Mouse (Mus musculus): ENCODE measurements around the gene Gin1. TPM values are rescaled to one million over a fixed set of nuclear protein-coding genes. Genes with fewer than 3 reads are reported as not detected.

Gene Gin1
- polyA plus RNA-seq, 1 experiment = 17.8 TPM

DNA sequence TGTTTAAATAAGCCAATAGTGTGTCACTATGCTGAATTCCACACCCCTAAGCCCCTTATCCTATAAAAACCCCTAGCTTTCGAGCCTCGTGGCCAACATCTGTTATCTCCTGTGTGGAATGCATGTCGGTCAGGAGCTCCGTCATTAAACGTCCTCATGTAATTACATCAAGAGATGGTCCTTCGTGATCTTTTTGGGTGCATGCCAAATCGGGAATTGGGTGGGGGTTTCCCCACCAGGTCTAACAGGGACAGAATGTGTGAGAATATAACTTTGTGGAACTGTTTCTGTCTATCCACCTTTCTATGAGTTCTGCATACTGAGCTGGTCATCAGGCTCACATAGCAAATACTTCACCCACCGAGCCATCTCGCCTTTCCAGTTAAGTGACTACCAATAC, 26.0 kb downstream of the Gin1 start:
- 90% methylated on average over 9 of the region's 9 CpGs for WGBS
- H3K4me1 ChIP-seq (ENCODE audit: control insufficient read depth, insufficient read depth, low read length) = no peaks in the 10 kb centered on the region
- H3K4me3 ChIP-seq (replicated peaks; ENCODE audit: control insufficient read depth, low read depth, low read length) = no peak overlapping the region
- TF ChIP-seq POLR2A (IDR thresholded peaks at IDR 0.05; ENCODE audit: borderline replicate concordance, control insufficient read depth, low read depth, low read length) = no peak
- no peak for TF ChIP-seq CTCF (IDR thresholded peaks at IDR 0.05; ENCODE audit: control insufficient read depth, insufficient read depth, low read length)
- H3K27ac ChIP-seq (ENCODE audit: control insufficient read depth, insufficient read depth, low read depth, low read length, poor library complexity) = no peak overlapping the region

DNA sequence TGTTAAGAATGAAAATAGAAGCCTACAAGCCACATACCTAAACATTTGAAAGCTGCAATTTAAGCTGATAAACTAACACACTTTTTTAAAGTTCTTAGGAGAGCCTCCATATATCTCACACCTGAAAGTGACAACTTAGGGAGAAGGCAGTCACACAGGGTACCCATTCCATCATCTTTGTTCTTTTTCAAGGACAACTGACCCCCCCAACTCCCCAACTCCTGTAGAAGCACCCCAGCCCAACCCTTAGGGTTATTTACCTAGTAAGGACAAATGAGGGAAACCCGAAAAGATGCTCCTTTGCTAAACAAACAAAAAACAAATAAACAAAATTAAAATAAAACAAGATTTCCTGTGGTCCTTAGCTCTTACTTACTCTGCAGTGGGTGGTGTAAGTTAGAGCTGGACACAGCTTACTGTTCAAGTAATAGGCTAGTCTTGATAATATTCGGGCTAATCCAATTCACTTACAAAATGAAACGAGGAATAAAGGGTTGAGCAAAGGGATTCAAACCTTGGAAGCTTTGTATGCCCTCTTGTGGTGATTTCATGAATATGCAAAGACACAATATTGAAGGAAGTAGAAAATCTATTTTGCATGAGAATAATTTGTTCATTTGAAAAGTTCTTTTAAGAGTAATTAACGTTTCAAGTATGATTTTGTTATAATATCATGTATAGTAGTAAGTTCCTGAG, 32.4 kb downstream of the Gin1 start:
- TF ChIP-seq POLR2A (IDR thresholded peaks at IDR 0.05; ENCODE audit: borderline replicate concordance, control insufficient read depth, low read depth, low read length) (no peak), CTCF (IDR thresholded peaks at IDR 0.05; ENCODE audit: control insufficient read depth, insufficient read depth, low read length) (no peak)
- WGBS = 19% methylated on average over 4 of the region's 4 CpGs
- H3K4me1 ChIP-seq (ENCODE audit: control insufficient read depth, insufficient read depth, low read length) = no peaks in the 10 kb centered on the region

DNA sequence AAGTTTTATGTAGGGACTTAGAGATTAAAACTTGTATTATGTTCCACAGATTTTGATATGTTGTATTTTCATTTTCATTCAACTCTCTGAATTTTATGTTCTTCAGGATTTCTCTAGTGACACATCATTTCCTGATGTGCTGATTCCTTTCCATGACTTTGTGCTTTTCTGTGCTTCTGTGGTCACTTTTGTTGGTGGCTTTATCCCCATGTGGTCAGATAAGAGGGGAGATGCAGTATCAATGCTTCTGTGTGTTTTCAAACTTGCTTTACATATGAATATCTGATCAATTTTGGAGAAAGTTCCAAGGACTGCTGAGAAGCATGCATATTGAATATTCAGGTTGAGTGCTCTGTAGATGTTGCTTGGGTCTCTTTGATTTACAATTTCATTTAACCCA, 34.5 kb downstream of the Gin1 start:
- H3K4me3 ChIP-seq (replicated peaks; ENCODE audit: control insufficient read depth, low read depth, low read length) = no peak overlapping the region
- H3K4me1 ChIP-seq (ENCODE audit: control insufficient read depth, insufficient read depth, low read length) = no peaks in the 10 kb centered on the region
- TF ChIP-seq CTCF (IDR thresholded peaks at IDR 0.05; ENCODE audit: control insufficient read depth, insufficient read depth, low read length) = no peak
- no peak for TF ChIP-seq POLR2A (IDR thresholded peaks at IDR 0.05; ENCODE audit: borderline replicate concordance, control insufficient read depth, low read depth, low read length)
- no peak overlapping the region for H3K27ac ChIP-seq (ENCODE audit: control insufficient read depth, insufficient read depth, low read depth, low read length, poor library complexity)

More for the DNA sequence above, 32.4 kb downstream of the Gin1 start:
- H3K27ac ChIP-seq (ENCODE audit: control insufficient read depth, insufficient read depth, low read depth, low read length, poor library complexity) = no peak overlapping the region
- no peak overlapping the region for H3K4me3 ChIP-seq (replicated peaks; ENCODE audit: control insufficient read depth, low read depth, low read length)

DNA sequence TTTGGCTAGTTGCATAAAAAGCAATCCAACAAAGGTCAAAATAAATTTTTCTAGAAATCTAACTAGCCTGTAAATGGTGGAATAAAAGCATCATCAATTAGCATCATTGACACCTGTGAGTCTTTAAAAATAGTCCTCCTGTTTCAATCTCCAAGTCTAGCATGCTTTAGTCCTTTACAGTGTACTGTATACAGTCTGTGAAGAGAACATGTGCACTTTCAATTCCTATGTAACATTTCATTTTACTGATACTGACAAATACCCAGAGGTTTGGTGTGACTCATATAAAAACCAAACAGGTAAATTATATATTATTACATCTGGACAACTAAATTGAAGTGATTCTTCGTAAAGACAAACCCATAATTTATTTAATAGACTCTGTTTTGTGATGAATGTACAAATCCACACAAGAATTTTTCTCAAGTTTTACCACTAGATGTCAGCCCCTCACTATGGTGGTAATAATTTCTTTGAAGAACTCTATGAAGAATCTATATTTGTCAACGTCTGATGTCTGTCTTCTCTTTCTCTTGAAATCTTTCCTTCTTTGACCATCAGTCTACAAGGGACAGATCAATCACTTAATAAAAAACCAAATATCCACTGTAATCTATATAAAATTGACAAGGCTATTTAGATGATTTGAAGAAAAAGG, 39.4 kb downstream of the Gin1 start:
- WGBS = 34% methylated on average over 2 of the region's 2 CpGs
- no peak for TF ChIP-seq CTCF (IDR thresholded peaks at IDR 0.05; ENCODE audit: control insufficient read depth, insufficient read depth, low read length)
- Histone ChIP-seq H3K27ac (ENCODE audit: control insufficient read depth, insufficient read depth, low read depth, low read length, poor library complexity) (no peak overlapping the region), H3K4me1 (ENCODE audit: control insufficient read depth, insufficient read depth, low read length) (no peaks in the 10 kb centered on the region), H3K4me3 (replicated peaks; ENCODE audit: control insufficient read depth, low read depth, low read length) (no peak overlapping the region)

DNA sequence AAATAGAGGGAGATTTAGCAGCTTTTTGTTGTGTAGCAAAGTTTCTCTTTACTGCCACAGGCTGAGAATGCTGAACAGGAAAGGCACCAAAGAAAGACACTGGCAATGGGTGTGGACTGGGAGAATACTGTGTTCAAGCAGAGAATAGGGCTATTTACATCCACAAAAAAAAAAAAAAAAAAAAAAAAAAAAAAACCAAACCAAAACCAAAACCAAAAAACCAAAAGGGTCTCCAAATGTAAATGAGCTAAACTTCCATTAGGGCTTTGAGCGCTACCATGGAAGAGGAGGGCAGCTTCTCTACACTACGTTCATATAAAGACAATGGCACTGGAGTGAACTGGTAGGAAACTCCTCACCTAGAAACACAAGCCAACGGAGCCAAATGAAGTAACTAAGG, 51.3 kb downstream of the Gin1 start:
- TF ChIP-seq POLR2A (IDR thresholded peaks at IDR 0.05; ENCODE audit: borderline replicate concordance, control insufficient read depth, low read depth, low read length) (no peak), CTCF (IDR thresholded peaks at IDR 0.05; ENCODE audit: control insufficient read depth, insufficient read depth, low read length) (no peak)
- no peak overlapping the region for H3K27ac ChIP-seq (ENCODE audit: control insufficient read depth, insufficient read depth, low read depth, low read length, poor library complexity)
- H3K4me3 ChIP-seq (replicated peaks; ENCODE audit: control insufficient read depth, low read depth, low read length) = no peak overlapping the region
- 93% methylated on average over 3 of the region's 3 CpGs for WGBS
- H3K4me1 ChIP-seq (ENCODE audit: control insufficient read depth, insufficient read depth, low read length) = no peaks in the 10 kb centered on the region

DNA sequence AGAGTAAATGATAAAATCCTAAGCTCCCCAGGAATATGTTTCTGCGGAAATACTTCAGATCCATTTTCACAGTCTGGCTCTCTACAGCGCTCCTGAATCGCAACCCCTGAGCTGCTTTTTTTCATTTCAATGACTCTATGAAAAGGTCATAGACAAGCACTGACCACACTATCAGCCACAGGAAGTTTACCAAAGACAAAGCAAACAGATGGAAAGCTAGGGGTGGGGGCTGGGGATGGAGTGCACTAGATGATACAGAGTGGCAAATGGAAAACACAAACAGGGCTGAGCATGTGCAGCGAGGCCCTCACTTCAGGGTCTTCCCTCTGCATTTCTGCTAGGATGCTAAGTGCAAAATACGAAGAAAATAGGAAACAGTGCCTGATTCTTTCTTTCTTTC, 52.2 kb downstream of the Gin1 start:
- no peak for TF ChIP-seq POLR2A (IDR thresholded peaks at IDR 0.05; ENCODE audit: borderline replicate concordance, control insufficient read depth, low read depth, low read length)
- TF ChIP-seq CTCF (IDR thresholded peaks at IDR 0.05; ENCODE audit: control insufficient read depth, insufficient read depth, low read length) = no peak
- H3K4me3 ChIP-seq (replicated peaks; ENCODE audit: control insufficient read depth, low read depth, low read length) = no peak overlapping the region
- no peaks in the 10 kb centered on the region for H3K4me1 ChIP-seq (ENCODE audit: control insufficient read depth, insufficient read depth, low read length)
- H3K27ac ChIP-seq (ENCODE audit: control insufficient read depth, insufficient read depth, low read depth, low read length, poor library complexity) = no peak overlapping the region
- 86% methylated on average over 5 of the region's 5 CpGs for WGBS

DNA sequence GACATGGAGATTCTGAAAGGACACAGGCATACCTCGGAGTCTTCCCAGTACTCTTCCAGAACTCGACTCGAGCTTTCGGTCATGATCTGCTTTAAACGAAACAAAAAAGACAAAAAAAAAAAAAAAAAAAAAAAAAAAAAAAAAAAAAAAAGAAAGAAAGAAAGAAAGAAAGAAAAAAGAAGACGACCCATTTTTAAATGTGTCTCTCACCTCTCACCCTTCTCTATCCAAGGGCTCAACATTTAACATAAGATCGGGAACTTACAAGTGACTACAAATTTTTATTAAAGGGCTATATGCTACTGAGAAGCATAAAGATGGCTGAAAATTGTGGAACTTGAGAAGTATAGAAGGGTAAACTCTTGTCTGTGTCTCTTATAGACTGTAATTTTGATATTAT, 52.9 kb downstream of the Gin1 start:
- WGBS = 92% methylated on average over 7 of the region's 7 CpGs
- TF ChIP-seq CTCF (IDR thresholded peaks at IDR 0.05; ENCODE audit: control insufficient read depth, insufficient read depth, low read length) (no peak), POLR2A (IDR thresholded peaks at IDR 0.05; ENCODE audit: borderline replicate concordance, control insufficient read depth, low read depth, low read length) (no peak)

DNA sequence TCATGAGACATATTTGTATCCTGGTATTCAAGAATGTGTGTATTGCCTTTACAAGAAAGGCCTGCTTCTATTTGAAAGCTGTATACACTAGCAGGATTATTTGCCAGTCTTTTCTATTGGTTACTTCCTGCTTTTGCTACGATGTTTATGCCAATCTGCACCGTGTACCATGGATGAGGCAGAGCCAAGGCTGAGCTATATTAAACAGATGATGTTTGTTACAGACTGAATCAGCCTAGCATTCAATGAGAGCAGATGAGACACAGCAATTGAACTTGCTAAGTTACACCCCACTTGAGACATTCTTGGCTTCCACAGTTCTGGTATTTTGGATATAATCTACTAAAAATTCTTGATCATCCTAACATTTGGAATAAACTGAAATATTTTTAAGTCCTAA, 57.6 kb downstream of the Gin1 start:
- no peak for TF ChIP-seq POLR2A (IDR thresholded peaks at IDR 0.05; ENCODE audit: borderline replicate concordance, control insufficient read depth, low read depth, low read length)
- no peak for TF ChIP-seq CTCF (IDR thresholded peaks at IDR 0.05; ENCODE audit: control insufficient read depth, insufficient read depth, low read length)
- H3K4me1 ChIP-seq (ENCODE audit: control insufficient read depth, insufficient read depth, low read length) = no peaks in the 10 kb centered on the region
- no peak overlapping the region for H3K4me3 ChIP-seq (replicated peaks; ENCODE audit: control insufficient read depth, low read depth, low read length)
- 74% methylated on average over 2 of the region's 2 CpGs for WGBS
- H3K27ac ChIP-seq (ENCODE audit: control insufficient read depth, insufficient read depth, low read depth, low read length, poor library complexity) = no peak overlapping the region

More for the DNA sequence above, 52.9 kb downstream of the Gin1 start:
- Histone ChIP-seq H3K4me1 (ENCODE audit: control insufficient read depth, insufficient read depth, low read length) (no peaks in the 10 kb centered on the region), H3K4me3 (replicated peaks; ENCODE audit: control insufficient read depth, low read depth, low read length) (no peak overlapping the region), H3K27ac (ENCODE audit: control insufficient read depth, insufficient read depth, low read depth, low read length, poor library complexity) (no peak overlapping the region)

All from bone marrow, adult 2 months (tissue).